Mouse (Mus musculus): ENCODE measurements at regions not wholly inside any gene's neighbourhood (a gene's known extent, or its start where the extent isn't known, plus 50 kb on each side); places are given as distances from the start of the nearest gene placed in this dataset.
"Not testable (repeated sequence)": the region's sequence is repeated elsewhere in the genome, so short reads cannot be mapped to it uniquely, and the experiment has no call there.

GRCm38 (mm10) chr3:8009966-8010365, 1389.7 kb upstream of the 1700008P02Rik start:
- no peaks in the 10 kb centered on the region for H3K4me1 ChIP-seq (ENCODE audit: control insufficient read depth, insufficient read depth, low read length)
- no peak for TF ChIP-seq CTCF (IDR thresholded peaks at IDR 0.05; ENCODE audit: borderline replicate concordance, insufficient read depth, low read length)
- H3K27ac ChIP-seq (ENCODE audit: insufficient read depth, low read length), result no peak overlapping the region
- H3K4me3 ChIP-seq (ENCODE audit: insufficient read depth, low read length), result no peak overlapping the region

- H3K27ac ChIP-seq (ENCODE audit: insufficient read depth, low read length), result no peak overlapping the region
- no peaks in the 10 kb centered on the region for H3K4me1 ChIP-seq (ENCODE audit: control insufficient read depth, insufficient read depth, low read length)
- no peak for TF ChIP-seq POLR2A (IDR thresholded peaks at IDR 0.05; ENCODE audit: low read depth, low read length)
- H3K4me3 ChIP-seq (ENCODE audit: insufficient read depth, low read length), result no peak overlapping the region
Observed at GRCm38 (mm10) chr3:8006708-8007395, 1386.6 kb upstream of the 1700008P02Rik start.

GRCm38 (mm10) chr3:8006273-8006672, 1386.0 kb upstream of the 1700008P02Rik start:
- no peak overlapping the region for H3K4me3 ChIP-seq (ENCODE audit: insufficient read depth, low read length)
- TF ChIP-seq CTCF (IDR thresholded peaks at IDR 0.05; ENCODE audit: borderline replicate concordance, insufficient read depth, low read length) (no peak), POLR2A (IDR thresholded peaks at IDR 0.05; ENCODE audit: low read depth, low read length) (no peak)
- H3K27ac ChIP-seq (ENCODE audit: insufficient read depth, low read length), result no peak overlapping the region
- no peaks in the 10 kb centered on the region for H3K4me1 ChIP-seq (ENCODE audit: control insufficient read depth, insufficient read depth, low read length)

- not testable (repeated sequence) for H3K4me3 ChIP-seq (ENCODE audit: insufficient read depth, low read length); H3K27ac ChIP-seq (ENCODE audit: insufficient read depth, low read length)
Observed at GRCm38 (mm10) chr3:8005684-8006083, 1385.4 kb upstream of the 1700008P02Rik start.

GRCm38 (mm10) chr3:8004271-8004670, 1384.0 kb upstream of the 1700008P02Rik start:
- TF ChIP-seq CTCF (IDR thresholded peaks at IDR 0.05; ENCODE audit: borderline replicate concordance, insufficient read depth, low read length), result no peak
- no peak for TF ChIP-seq POLR2A (IDR thresholded peaks at IDR 0.05; ENCODE audit: low read depth, low read length)
- H3K4me1 ChIP-seq (ENCODE audit: control insufficient read depth, insufficient read depth, low read length), result no peaks in the 10 kb centered on the region
- no peak overlapping the region for H3K4me3 ChIP-seq (ENCODE audit: insufficient read depth, low read length)
- H3K27ac ChIP-seq (ENCODE audit: insufficient read depth, low read length), result no peak overlapping the region

More at GRCm38 (mm10) chr3:8005684-8006083, 1385.4 kb upstream of the 1700008P02Rik start:
- not testable (repeated sequence) for H3K4me1 ChIP-seq (ENCODE audit: control insufficient read depth, insufficient read depth, low read length)

GRCm38 (mm10) chr3:8001027-8001426, 1380.8 kb upstream of the 1700008P02Rik start:
- Histone ChIP-seq H3K4me3 (ENCODE audit: insufficient read depth, low read length) (no peak overlapping the region), H3K4me1 (ENCODE audit: control insufficient read depth, insufficient read depth, low read length) (no peaks in the 10 kb centered on the region), H3K27ac (ENCODE audit: insufficient read depth, low read length) (no peak overlapping the region)
- no peak for TF ChIP-seq POLR2A (IDR thresholded peaks at IDR 0.05; ENCODE audit: low read depth, low read length)
- no peak for TF ChIP-seq CTCF (IDR thresholded peaks at IDR 0.05; ENCODE audit: borderline replicate concordance, insufficient read depth, low read length)

GRCm38 (mm10) chr3:7992322-7992721, 1372.1 kb upstream of the 1700008P02Rik start:
- Histone ChIP-seq H3K27ac (ENCODE audit: insufficient read depth, low read length) (no peak overlapping the region), H3K4me3 (ENCODE audit: insufficient read depth, low read length) (no peak overlapping the region), H3K4me1 (ENCODE audit: control insufficient read depth, insufficient read depth, low read length) (no peaks in the 10 kb centered on the region)
- TF ChIP-seq CTCF (IDR thresholded peaks at IDR 0.05; ENCODE audit: borderline replicate concordance, insufficient read depth, low read length) (no peak), POLR2A (IDR thresholded peaks at IDR 0.05; ENCODE audit: low read depth, low read length) (no peak)

GRCm38 (mm10) chr3:7973287-7973686, 1353.0 kb upstream of the 1700008P02Rik start:
- H3K4me1 ChIP-seq (ENCODE audit: control insufficient read depth, insufficient read depth, low read length), result no peaks in the 10 kb centered on the region
- no peak for TF ChIP-seq CTCF (IDR thresholded peaks at IDR 0.05; ENCODE audit: borderline replicate concordance, insufficient read depth, low read length)
- TF ChIP-seq POLR2A (IDR thresholded peaks at IDR 0.05; ENCODE audit: low read depth, low read length), result no peak
- no peak overlapping the region for H3K27ac ChIP-seq (ENCODE audit: insufficient read depth, low read length)
- no peak overlapping the region for H3K4me3 ChIP-seq (ENCODE audit: insufficient read depth, low read length)

- Histone ChIP-seq H3K4me1 (ENCODE audit: control insufficient read depth, insufficient read depth, low read length) (no peaks in the 10 kb centered on the region), H3K27ac (ENCODE audit: insufficient read depth, low read length) (no peak overlapping the region), H3K4me3 (ENCODE audit: insufficient read depth, low read length) (no peak overlapping the region)
- no peak for TF ChIP-seq POLR2A (IDR thresholded peaks at IDR 0.05; ENCODE audit: low read depth, low read length)
- TF ChIP-seq CTCF (IDR thresholded peaks at IDR 0.05; ENCODE audit: borderline replicate concordance, insufficient read depth, low read length), result no peak
Observed at GRCm38 (mm10) chr3:7953911-7954310, 1333.7 kb upstream of the 1700008P02Rik start.

GRCm38 (mm10) chr3:7943646-7944381, 1323.6 kb upstream of the 1700008P02Rik start:
- Histone ChIP-seq H3K4me1 (ENCODE audit: control insufficient read depth, insufficient read depth, low read length) (no peaks in the 10 kb centered on the region), H3K27ac (ENCODE audit: insufficient read depth, low read length) (no peak overlapping the region), H3K4me3 (ENCODE audit: insufficient read depth, low read length) (no peak overlapping the region)
- TF ChIP-seq POLR2A (IDR thresholded peaks at IDR 0.05; ENCODE audit: low read depth, low read length) (no peak), CTCF (IDR thresholded peaks at IDR 0.05; ENCODE audit: borderline replicate concordance, insufficient read depth, low read length) (no peak)

Data from embryonic fibroblast, embryonic 13.5 days (primary cell).